Mouse (Mus musculus) forebrain, embryonic 12.5 days (tissue): ENCODE measurements around the gene D11Wsu47e. TPM values are rescaled to one million over a fixed set of nuclear protein-coding genes. Genes with fewer than 3 reads are reported as not detected.

Source experiments
- ATAC-seq: fragments of 200-750 bp; cut with Nextera tagmentation; 2 replicates; pipeline ENCODE4 v1.8.0; 2017; ENCODE audit warnings: moderate TSS enrichment; ENCODE audit not compliant: low FRiP score
- H3K27ac ChIP-seq: fragments of 300-500 bp; sonication (generic); 2 replicates; pipeline ENCODE4 v1.5.1; 2016; ENCODE audit warnings: mild to moderate bottlenecking
- H3K27me3 ChIP-seq: fragments of 300-500 bp; sonication (generic); 2 replicates; pipeline ENCODE4 v1.6.1; 2016; ENCODE audit warnings: mild to moderate bottlenecking
- H3K36me3 ChIP-seq: fragments of 300-500 bp; sonication (generic); replicated peaks from 2 replicates; pipeline ENCODE4 v1.6.1; 2016; ENCODE audit warnings: mild to moderate bottlenecking
- H3K4me1 ChIP-seq: fragments of 300-500 bp; sonication (generic); 2 replicates; pipeline ENCODE4 v1.6.1; 2016
- H3K4me2 ChIP-seq: fragments of 300-500 bp; sonication (generic); 2 replicates; pipeline ENCODE4 v1.6.1; 2016; ENCODE audit warnings: mild to moderate bottlenecking, moderate library complexity
- H3K4me3 ChIP-seq: fragments of 300-500 bp; sonication (generic); replicated peaks from 2 replicates; pipeline ENCODE4 v1.5.1; 2016; ENCODE audit warnings: mild to moderate bottlenecking
- H3K9ac ChIP-seq: fragments of 300-500 bp; sonication (generic); 2 replicates; pipeline ENCODE4 v1.6.1; 2016; ENCODE audit warnings: mild to moderate bottlenecking
- H3K9me3 ChIP-seq: fragments of 300-500 bp; sonication (generic); 2 replicates; pipeline ENCODE4 v1.6.1; 2016
- WGBS: fragments of 180-500 bp; shearing (Covaris S2); methylation state at CpG from one replicate; pipeline ENCODE4 v1.1.7; 2016; 5-methylcytosine and 5-hydroxymethylcytosine counted together
- polyA plus RNA-seq: library from polyadenylated mRNA; unstranded; fragments of >200 nt; fragmentation: Nextera tagmentation; extraction: Ambion mirVana; gene quantifications from 2 replicates; pipeline ENCODE4 v1.2.1, GENCODE M21; 2016

Gene D11Wsu47e
- polyA plus RNA-seq, 1 experiment from 2014 or later, result 25.7 TPM

DNA sequence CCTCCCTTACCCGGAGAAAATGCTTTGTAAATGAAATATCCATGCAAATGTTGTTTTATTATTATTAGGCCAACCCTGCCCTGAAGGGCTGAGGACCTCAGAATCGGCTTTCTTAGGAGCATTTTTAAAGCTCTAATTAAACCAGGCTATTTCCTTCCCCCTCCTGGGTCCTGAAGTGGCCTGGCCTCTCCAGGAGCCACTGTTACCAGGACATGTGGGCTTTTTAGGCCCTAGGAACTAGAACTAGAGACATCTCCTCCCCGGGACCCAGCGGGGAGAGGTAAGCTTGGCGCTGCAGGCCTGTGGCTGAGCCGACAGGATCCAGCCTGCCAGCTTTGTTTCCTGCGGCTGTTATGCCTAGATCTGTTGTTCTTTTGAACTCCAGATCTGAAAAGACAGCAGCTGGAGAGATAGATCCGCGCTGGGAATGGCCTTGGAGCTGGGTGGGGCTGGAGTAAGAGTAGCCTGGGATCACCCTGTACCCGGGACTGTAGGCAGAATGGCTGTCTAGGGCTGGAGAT is 26.1 kb downstream of the D11Wsu47e start:
- peak; percentile 24; the same call in 1 of the 2 replicates for ATAC-seq
- Histone ChIP-seq H3K4me3 (no peak overlapping the region), H3K4me1 (peaks cover 32% of the 10 kb centered on the region), H3K9me3 (no peaks in the 10 kb centered on the region), H3K36me3 (peaks cover 4% of the 10 kb centered on the region), H3K27ac (peak overlapping the region; percentile 82), H3K9ac (peak overlapping the region; percentile 29), H3K4me2 (peak overlapping the region; percentile 24), H3K27me3 (peaks cover 26% of the 10 kb centered on the region)
- WGBS, result 0% methylated on average over 10 of the region's 10 CpGs

- peaks cover 26% of the 10 kb centered on the region for H3K27me3 ChIP-seq
- peaks cover 4% of the 10 kb centered on the region for H3K36me3 ChIP-seq
- no peak overlapping the region for H3K9ac ChIP-seq
- H3K27ac ChIP-seq, result peak overlapping the region; percentile 82; the same call in 1 of the 2 replicates
- peak overlapping the region; percentile 24; the same call in 1 of the 2 replicates for H3K4me2 ChIP-seq
- no peak overlapping the region for H3K4me3 ChIP-seq
- H3K4me1 ChIP-seq, result peaks cover 32% of the 10 kb centered on the region
- 25% methylated on average over 1 of the region's 1 CpGs for WGBS
- no peaks in the 10 kb centered on the region for H3K9me3 ChIP-seq
- ATAC-seq, result no peak
Observed at GRCm38 (mm10) chr11:113711061-113711460, 26.8 kb downstream of the D11Wsu47e start.

GRCm38 (mm10) chr11:113715078-113715674 is 31.0 kb downstream of the D11Wsu47e start:
- WGBS, result 66% methylated on average over 7 of the region's 7 CpGs
- H3K9me3 ChIP-seq, result no peaks in the 10 kb centered on the region
- H3K27ac ChIP-seq, result no peak overlapping the region
- peaks cover 22% of the 10 kb centered on the region for H3K4me1 ChIP-seq
- H3K27me3 ChIP-seq, result no peaks in the 10 kb centered on the region
- no peak overlapping the region for H3K4me3 ChIP-seq
- H3K9ac ChIP-seq, result no peak overlapping the region
- no peaks in the 10 kb centered on the region for H3K36me3 ChIP-seq
- H3K4me2 ChIP-seq, result no peak overlapping the region
- ATAC-seq, result no peak

DNA sequence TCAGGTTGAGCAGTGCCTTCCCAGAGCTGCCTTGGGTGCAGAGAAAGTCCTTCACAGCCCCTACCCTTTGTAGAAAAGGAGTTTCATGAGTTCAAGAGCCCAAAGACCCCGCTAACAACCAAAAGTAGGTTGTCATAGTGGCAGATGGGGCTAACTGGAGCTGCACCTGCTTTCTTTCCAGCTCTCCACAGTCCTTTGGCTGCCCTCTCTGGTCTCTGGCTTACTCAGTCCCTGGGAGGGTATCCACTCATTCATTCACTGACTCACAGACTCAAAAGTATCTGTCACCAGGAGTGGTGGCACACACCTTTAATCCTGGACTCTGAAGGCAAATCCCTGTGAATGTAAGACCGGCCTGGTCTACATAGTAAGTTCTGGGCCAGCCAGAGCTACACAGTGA is 31.9 kb downstream of the D11Wsu47e start:
- H3K27me3 ChIP-seq, result no peaks in the 10 kb centered on the region
- no peaks in the 10 kb centered on the region for H3K9me3 ChIP-seq
- H3K36me3 ChIP-seq, result no peaks in the 10 kb centered on the region
- no peak overlapping the region for H3K4me2 ChIP-seq
- no peak overlapping the region for H3K4me3 ChIP-seq
- H3K27ac ChIP-seq, result no peak overlapping the region
- H3K4me1 ChIP-seq, result peaks cover 13% of the 10 kb centered on the region; the same call in 1 of the 2 replicates
- no peak for ATAC-seq
- H3K9ac ChIP-seq, result no peak overlapping the region
- 90% methylated on average over 2 of the region's 2 CpGs for WGBS

- no peak for ATAC-seq
Observed at GRCm38 (mm10) chr11:113717767-113718424, 33.7 kb downstream of the D11Wsu47e start.

DNA sequence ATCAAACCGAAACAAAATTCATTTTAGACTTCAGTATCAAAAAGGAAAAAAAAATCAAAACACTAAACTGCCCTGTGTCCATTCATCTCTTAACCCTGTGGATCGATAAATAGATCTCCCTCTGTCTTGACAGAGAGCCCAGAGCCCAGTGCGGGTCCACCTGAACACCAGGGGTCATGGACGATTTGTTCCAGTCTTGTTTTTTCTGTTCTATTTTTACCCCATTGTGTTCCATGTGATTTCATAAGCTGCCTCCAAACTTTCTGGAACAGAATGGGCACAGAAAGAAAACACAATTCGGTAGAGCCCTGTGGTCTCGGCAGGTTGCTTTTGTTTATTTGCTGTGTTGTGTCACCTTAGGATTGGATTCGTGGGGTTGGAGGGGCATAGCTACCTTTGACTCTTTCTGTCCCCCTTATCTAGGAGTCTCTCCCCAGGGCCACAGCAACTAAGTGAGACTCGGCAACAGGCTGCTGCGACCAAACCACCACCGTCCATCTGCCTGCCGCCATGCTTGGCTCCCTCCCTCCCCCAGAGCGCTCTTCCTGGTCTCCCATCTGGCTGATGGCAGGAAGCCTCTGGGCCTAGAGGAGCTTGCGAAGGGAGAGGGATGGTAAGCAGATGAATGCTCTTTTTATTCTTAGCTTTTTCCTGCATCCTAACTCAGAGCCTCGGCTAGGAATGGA is 38.3 kb downstream of the D11Wsu47e start:
- peaks cover 34% of the 10 kb centered on the region for H3K36me3 ChIP-seq
- H3K27me3 ChIP-seq, result no peaks in the 10 kb centered on the region
- H3K9ac ChIP-seq, result no peak overlapping the region
- H3K4me3 ChIP-seq, result no peak overlapping the region
- H3K4me1 ChIP-seq, result peaks cover 17% of the 10 kb centered on the region
- ATAC-seq, result no peak
- 82% methylated on average over 14 of the region's 14 CpGs for WGBS
- H3K9me3 ChIP-seq, result no peaks in the 10 kb centered on the region
- no peak overlapping the region for H3K27ac ChIP-seq
- H3K4me2 ChIP-seq, result no peak overlapping the region

More at GRCm38 (mm10) chr11:113717767-113718424, 33.7 kb downstream of the D11Wsu47e start:
- 77% methylated on average over 16 of the region's 16 CpGs for WGBS
- Histone ChIP-seq H3K4me2 (no peak overlapping the region), H3K36me3 (no peaks in the 10 kb centered on the region), H3K27me3 (no peaks in the 10 kb centered on the region), H3K9me3 (no peaks in the 10 kb centered on the region), H3K4me1 (peaks cover 16% of the 10 kb centered on the region; the same call in 1 of the 2 replicates), H3K4me3 (no peak overlapping the region), H3K27ac (no peak overlapping the region), H3K9ac (no peak overlapping the region)

- H3K4me1 ChIP-seq, result peaks cover 11% of the 10 kb centered on the region
- H3K4me2 ChIP-seq, result no peak overlapping the region
- no peak overlapping the region for H3K4me3 ChIP-seq
- peaks cover 57% of the 10 kb centered on the region for H3K36me3 ChIP-seq
- H3K9ac ChIP-seq, result no peak overlapping the region; the same call in 1 of the 2 replicates
- no peaks in the 10 kb centered on the region for H3K27me3 ChIP-seq
- WGBS, result 66% methylated on average over 4 of the region's 4 CpGs
- ATAC-seq, result peak; percentile 39; the same call in 1 of the 2 replicates
- peak overlapping the region; percentile 68 for H3K27ac ChIP-seq
- no peaks in the 10 kb centered on the region for H3K9me3 ChIP-seq
Observed at GRCm38 (mm10) chr11:113725235-113726048, 41.2 kb downstream of the D11Wsu47e start.

DNA sequence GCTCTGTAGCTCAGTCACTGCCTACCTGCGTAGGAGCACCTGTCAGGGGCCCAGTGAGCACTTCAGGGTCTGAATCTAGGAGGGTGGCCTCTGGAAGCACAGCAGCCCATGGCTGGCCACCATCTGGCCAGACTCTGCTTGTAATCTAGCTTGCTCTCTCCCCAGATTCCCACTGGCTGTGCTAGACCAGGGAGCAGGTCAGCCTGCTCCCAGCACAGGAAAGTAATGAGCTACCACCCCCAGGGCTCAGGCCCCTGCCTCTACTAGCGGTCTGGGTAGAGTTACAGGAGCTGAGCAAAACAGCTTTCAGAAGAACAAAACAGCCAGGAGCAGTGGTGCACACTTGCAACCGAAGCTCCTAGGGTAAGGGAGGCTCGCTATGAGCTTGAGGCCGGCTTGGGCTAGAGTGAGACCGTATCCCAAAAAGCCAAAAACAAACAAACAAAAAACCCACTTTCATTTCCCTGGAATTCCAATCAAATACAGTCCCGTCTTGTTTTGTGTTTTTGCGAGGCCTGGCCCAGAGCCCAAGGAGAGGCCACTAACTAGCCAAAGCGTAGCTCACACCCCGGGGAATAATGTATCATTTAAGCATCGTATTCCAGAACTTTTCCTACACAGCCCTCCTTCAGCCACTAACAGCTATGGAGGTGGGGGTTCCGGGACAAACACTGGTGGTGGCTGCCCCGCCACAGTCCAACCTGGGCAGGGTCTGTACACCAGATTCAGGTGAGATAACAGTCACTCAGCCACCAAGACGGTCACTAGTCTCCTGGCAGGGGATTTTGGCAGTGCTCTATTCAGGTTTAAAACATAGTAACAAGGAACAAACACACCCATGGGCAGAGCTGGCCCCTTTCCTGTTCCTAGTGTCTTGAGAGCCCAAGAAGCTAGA is 43.0 kb downstream of the D11Wsu47e start:
- Histone ChIP-seq H3K27ac (0 out of 2 replicates have a peak overlapping the region, but pooled peaks have one; percentile 9), H3K27me3 (no peaks in the 10 kb centered on the region), H3K9me3 (no peaks in the 10 kb centered on the region), H3K36me3 (peaks cover 57% of the 10 kb centered on the region), H3K4me3 (no peak overlapping the region), H3K9ac (no peak overlapping the region), H3K4me1 (peaks cover 17% of the 10 kb centered on the region), H3K4me2 (no peak overlapping the region)
- no peak for ATAC-seq
- WGBS, result 89% methylated on average over 14 of the region's 14 CpGs

DNA sequence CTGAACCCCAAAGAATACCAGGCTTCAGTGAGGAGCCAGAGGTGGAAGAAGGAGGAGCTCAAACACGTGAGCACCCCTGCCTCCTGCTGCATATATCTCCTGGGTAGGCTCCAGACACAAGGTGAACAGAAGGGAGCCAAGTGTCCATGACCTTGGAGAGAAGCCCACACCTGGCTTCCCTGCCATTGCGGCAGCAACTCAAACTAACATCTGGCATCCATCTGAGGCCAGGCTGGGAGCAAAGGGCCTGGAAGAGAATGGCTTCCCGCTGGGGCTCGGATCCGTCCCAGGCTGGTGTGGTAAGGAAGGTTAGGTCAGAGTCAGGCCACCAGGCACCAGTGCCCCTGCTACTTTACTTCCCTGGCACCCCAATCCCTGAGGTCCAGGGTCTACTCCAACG is 43.8 kb downstream of the D11Wsu47e start:
- Histone ChIP-seq H3K9ac (no peak overlapping the region), H3K9me3 (no peaks in the 10 kb centered on the region), H3K36me3 (peaks cover 57% of the 10 kb centered on the region), H3K4me2 (no peak overlapping the region), H3K4me1 (peaks cover 16% of the 10 kb centered on the region), H3K4me3 (no peak overlapping the region), H3K27ac (no peak overlapping the region), H3K27me3 (no peaks in the 10 kb centered on the region)
- WGBS, result 78% methylated on average over 6 of the region's 6 CpGs
- ATAC-seq, result no peak

- Histone ChIP-seq H3K27me3 (no peaks in the 10 kb centered on the region), H3K9ac (no peak overlapping the region), H3K27ac (no peak overlapping the region), H3K9me3 (no peaks in the 10 kb centered on the region), H3K4me3 (no peak overlapping the region), H3K4me1 (peaks cover 24% of the 10 kb centered on the region), H3K4me2 (no peak overlapping the region), H3K36me3 (peaks cover 53% of the 10 kb centered on the region)
- WGBS, result 89% methylated on average over 21 of the region's 21 CpGs
- ATAC-seq, result no peak
Observed at GRCm38 (mm10) chr11:113729239-113729638, 45.0 kb downstream of the D11Wsu47e start.

DNA sequence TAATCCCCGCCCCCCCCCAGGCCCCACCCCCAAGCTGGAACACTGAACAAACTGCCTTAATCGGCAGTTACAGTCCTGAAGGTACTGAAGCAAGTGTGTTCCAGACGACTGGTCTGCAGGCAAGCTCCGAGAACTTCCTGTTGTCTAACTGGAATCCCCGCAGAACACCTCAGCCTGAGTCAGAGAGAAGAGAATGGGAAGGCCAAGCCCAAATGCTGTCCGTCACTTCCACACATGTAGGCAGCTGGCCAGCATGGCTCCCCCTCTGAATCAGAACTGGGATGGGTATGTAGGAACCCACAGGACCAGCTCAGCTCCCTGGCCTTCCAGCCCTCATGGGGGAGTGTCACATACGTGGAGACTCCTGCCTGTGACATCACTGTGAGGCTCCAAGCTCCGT is 45.7 kb downstream of the D11Wsu47e start:
- ATAC-seq, result no peak
- Histone ChIP-seq H3K4me1 (peaks cover 30% of the 10 kb centered on the region), H3K4me3 (no peak overlapping the region), H3K4me2 (no peak overlapping the region), H3K9me3 (no peaks in the 10 kb centered on the region), H3K27ac (no peak overlapping the region), H3K9ac (no peak overlapping the region), H3K27me3 (no peaks in the 10 kb centered on the region), H3K36me3 (peaks cover 49% of the 10 kb centered on the region)
- 75% methylated on average over 8 of the region's 8 CpGs for WGBS
